Mouse (Mus musculus) monocyte, adult 5-6 weeks (primary cell): ENCODE data around the gene Dstyk. TPM values are rescaled to one million over a fixed set of nuclear protein-coding genes. Genes with fewer than 3 reads are reported as not detected.

Experiments
- ATAC-seq: fragments of 153-309, 156-312 bp; replicated peaks from 2 replicates; pipeline ENCODE4 v1.8.0; 2017; ENCODE audit warnings: mild to moderate bottlenecking; ENCODE audit not compliant: low TSS enrichment, insufficient number of reproducible peaks, severe bottlenecking, poor library complexity, low FRiP score
- total RNA-seq: library from RNA; stranded (forward); fragments of 200-1000, 200-491, 200-594 nt; gene quantifications from 3 replicates; pipeline ENCODE4 v1.2.3, GENCODE M21; 2017

Dstyk gene
- total RNA-seq, 1 experiment from 2014 or later = 40.6 TPM

- ATAC-seq = no peak
Measured at GRCm38 (mm10) chr1:132481619-132482018, 64.3 kb downstream of the Dstyk start.

- no peak for ATAC-seq
Measured at GRCm38 (mm10) chr1:132483234-132483633, 65.9 kb downstream of the Dstyk start.

- no peak for ATAC-seq
Measured at GRCm38 (mm10) chr1:132483759-132484158, 66.4 kb downstream of the Dstyk start.

- ATAC-seq = no peak
Measured at GRCm38 (mm10) chr1:132500535-132500934, 83.2 kb downstream of the Dstyk start.

- ATAC-seq = no peak
Measured at GRCm38 (mm10) chr1:132505155-132505554, 87.8 kb downstream of the Dstyk start.

- ATAC-seq = no peak
Measured at GRCm38 (mm10) chr1:132506058-132506457, 88.7 kb downstream of the Dstyk start, which contains the start of gene Tmem81. Tmem81 (plus strand) TSS chr1:132506230.

- ATAC-seq = no peak
Measured at GRCm38 (mm10) chr1:132506656-132507055, 89.3 kb downstream of the Dstyk start.

- ATAC-seq = no peak
Measured at GRCm38 (mm10) chr1:132509771-132510170, 92.4 kb downstream of the Dstyk start.

- no peak for ATAC-seq
Measured at GRCm38 (mm10) chr1:132511521-132511920, 94.2 kb downstream of the Dstyk start.

GRCm38 (mm10) chr1:132512106-132512505 is 94.8 kb downstream of the Dstyk start:
- no peak for ATAC-seq

- no peak for ATAC-seq
Measured at GRCm38 (mm10) chr1:132515339-132515738, 98.0 kb downstream of the Dstyk start.

Other genes with a start within 250 kb of the Dstyk start
- gene Lemd1, start 226.1 kb upstream of the Dstyk start, total RNA-seq = 1.8 TPM in 1 of 3 replicates, not detected in the others
- gene AC124108.1, start 226.1 kb upstream of the Dstyk start, total RNA-seq = not detected in 3 replicates
- gene Gm10188, start 187.8 kb upstream of the Dstyk start, total RNA-seq = not detected in 3 replicates
- gene Klhdc8a, start 118.9 kb upstream of the Dstyk start, total RNA-seq = not detected in 3 replicates
- gene Nuak2, start 101.4 kb upstream of the Dstyk start, total RNA-seq = 59.8 to 114 TPM (median 79.4 TPM) in 3 replicates
- gene Tmcc2, start 26.3 kb upstream of the Dstyk start, total RNA-seq = 3.8 to 9.4 TPM (median 6.3 TPM) in 3 replicates
- 43.2 to 84.5 TPM (median 75.7 TPM) in 3 replicates for gene Rbbp5, start 59.8 kb downstream of the Dstyk start, total RNA-seq
- gene Tmem81, start 88.7 kb downstream of the Dstyk start, total RNA-seq = 7.1 to 12.8 TPM (median 10.7 TPM) in 3 replicates
- not detected in 3 replicates for gene Cntn2, start 125.7 kb downstream of the Dstyk start, total RNA-seq